Mouse (Mus musculus) kidney, postnatal 14 days (tissue): ENCODE measurements around the gene Sfta2.

Source experiments
- DNase-seq: peaks from one replicate; pipeline ENCODE4 v3.0.0; 2022; ENCODE audit warnings: mixed read lengths

Sfta2 gene

DNA sequence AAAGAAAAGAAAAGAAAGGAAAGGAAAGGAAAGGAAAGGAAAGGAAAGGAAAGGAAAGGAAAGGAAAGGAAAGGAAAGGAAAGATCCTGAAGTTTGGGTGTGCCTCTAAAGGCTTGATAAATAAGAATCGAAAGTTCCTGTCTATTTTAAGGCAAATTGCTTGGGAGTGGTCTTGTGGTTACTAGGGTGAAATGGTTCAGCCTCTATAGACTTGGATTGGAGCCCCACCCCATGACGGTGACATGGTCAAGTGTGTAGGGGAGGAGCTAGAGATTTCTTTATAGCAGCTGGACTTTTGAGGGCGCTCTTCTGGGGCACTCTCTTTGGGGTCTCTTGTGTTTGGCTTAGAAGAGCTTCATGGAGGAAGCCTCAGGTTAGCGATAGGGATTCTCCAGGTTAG is 7.6 kb upstream of the Sfta2 start:
- DNase-seq = no peak

DNA sequence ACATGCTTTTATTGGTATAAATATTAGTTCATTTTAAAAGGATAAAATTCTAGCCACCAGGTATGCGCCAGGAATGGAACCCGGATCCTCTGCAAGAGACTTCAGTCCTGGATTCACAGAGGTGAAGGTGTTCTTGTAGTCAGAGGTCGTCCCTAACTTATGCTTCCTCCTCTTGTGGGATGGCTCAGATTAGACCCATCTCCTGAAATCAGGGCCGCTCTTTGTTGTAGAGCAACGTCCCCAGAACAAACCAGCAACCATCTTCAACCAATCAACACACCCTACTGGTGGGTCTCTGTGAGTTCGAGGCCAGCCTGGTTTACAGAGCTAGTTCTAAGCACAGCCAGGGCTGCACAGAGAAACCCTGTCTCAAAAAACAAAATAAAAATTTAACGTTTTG is 6.9 kb upstream of the Sfta2 start:
- DNase-seq = no peak

DNA sequence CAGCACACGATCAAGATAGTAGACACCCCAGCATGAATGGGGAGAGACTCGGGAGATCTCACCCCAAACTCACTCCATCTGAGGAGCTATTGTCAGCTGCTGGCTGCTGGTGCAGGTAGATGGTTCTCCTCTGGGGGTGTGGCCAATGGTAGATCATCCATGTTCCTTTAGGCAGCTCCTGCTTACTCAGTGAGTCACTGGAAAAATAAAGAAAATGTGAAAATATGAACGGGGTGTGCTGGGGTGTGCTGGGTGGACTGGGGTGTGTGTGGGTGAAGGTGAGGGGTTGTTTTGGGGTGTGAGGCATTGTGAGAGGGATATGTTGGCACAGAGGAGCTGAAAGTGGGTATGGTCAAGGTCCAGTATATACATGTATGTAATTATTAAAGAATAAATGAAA is 4.0 kb upstream of the Sfta2 start:
- no peak for DNase-seq

DNA sequence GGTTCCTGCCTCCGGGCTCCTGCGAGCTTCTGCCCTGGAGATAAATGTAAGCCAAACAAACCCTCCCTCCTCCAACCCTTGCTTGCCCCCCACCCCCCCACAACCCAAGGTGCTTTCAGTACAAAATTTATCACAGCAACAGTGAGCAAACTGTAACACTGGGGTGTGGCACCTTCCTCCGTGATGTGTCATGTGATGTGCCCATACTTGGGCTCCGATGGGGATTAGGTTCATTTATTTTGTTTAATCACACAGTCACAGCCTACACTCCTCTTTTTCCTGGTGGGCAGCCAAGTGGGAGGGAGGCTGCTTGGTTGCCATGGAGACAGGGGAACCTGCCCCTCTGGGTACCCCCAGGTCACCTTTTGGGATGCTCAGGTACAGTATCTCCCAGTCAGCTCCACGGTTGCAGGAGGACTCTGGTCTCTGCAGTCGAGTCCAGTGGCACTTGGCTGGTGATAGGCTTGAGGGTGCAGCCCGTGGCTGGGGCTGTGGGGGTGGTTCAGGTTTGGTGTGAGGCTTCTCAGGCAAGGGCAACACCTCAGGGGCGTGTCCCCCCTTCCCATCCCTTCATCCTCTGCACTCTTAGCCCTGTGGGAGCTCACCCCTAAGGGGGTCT is 496 bp downstream of the Sfta2 start:
- no peak for DNase-seq

DNA sequence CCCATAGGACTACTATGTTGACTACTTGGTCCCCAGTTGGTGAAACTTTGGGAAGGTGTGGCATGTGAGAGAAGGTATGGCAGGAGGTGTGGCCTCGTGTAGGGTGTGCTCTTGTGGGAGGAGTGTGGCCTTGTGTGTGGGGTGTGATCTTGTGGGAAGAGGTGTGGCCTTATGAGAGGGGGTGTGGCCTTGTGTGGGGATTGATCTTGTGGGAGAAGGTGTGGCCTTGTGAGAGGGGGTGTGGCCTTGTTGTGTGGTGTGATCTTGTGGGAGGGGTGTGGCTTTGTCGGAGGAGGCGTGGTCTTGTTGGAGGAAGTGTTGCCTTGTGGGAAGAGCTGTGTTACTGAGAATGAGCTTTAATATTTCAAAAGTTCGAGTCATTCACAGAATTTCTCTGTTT is 15.8 kb downstream of the Sfta2 start:
- DNase-seq = no peak

DNA sequence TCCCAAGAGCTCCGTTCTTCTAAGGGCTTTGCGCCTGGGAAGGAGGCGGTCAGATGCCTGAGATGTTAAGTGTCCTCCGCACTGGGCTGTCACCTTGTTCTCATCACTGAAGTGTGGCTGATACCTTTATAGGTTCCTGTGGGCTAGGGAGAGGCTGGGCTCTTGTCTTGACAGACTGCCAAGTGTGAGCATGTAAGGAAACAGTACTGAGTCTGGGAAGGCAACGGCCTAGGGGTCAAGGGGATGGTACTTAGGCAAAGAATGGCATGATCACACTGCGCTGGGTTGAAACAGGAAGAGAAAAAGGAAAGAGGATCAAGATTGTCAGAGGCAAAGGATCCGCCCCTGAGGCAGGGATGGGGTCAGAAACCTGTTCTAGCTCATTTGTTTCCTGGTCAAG is 25.2 kb downstream of the Sfta2 start, which contains the start of gene Gm9573:
Gene Gm9573 (minus strand): TSS at position 101 of the 400 bp plus-strand sequence.
- DNase-seq = no peak

DNA sequence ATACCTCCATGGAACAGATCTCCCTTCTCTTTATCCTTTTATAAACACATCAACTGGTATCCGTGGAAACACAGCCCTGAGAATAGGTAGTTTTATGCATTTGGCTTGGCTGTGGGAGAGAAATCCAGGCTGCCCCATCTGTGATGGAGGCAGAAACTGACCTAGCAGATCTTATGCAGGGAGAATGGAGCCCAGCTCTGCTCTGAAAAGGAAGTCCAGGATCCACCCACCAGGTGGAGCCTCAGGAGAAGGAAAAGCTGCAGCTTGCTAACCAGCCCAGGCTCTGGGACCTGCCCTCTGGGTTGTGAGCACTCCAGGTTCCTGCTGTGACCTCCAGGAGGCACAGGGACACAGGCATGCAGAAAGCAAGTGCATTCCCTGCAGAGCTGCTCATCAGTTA is 32.6 kb downstream of the Sfta2 start:
- peak; percentile 55 for DNase-seq

DNA sequence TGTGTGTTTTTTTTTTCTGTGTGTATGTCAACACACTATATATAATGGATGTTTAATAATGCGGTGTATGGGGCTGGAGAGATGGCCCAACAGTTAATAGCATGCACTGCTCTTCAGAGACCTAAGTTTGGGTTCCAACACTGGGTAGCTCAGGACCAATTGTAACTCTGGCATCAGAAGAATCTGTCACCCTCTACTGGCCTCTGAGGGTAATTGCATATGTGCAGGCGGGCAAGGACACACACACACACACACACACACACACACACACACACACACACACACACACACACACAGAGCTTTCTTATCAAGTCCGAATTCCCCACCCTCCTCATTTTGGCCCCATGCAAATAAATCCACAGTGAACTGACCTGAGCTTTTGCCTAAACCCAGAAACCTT is 33.9 kb downstream of the Sfta2 start:
- no peak for DNase-seq

DNA sequence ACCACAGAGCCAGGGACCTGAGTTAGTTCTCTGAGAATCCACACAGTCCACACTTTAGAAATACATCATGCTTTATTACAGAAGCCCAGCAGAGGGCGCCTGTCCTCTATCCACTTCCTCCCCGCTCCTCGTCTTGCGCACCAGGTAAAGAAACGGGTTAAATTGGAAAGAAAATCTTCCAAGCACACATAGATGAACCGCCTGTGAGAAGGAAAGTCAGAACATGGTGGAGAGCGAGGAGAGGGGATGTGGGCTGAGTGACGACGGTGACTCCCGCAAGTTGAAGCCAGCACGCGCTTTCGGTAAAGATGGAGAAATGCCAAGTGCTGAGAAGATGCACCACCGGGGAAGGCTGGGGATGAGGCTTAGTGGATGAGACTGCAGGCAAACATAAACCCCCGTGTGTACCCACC is 34.4 kb downstream of the Sfta2 start:
- peak; percentile 82 for DNase-seq

DNA sequence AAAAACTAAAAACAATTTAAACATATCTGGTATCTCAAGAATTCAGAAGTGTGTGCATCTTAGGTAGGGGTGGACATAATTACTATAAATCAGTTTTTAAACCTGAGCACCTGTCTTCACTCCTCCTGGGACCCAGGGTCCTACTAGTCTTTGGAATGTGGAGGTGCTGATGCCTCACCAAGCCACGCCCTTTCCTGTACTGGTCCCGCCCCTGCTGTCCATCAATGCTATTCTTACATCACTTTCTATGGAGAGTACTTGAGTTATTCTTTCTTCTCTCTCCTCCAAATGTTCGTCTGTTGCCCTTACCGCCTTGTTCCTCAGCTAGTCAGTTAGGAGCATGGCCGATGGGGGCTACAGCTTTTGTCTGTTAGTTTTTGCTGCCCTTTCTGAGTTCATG is 35.0 kb downstream of the Sfta2 start:
- no peak for DNase-seq

DNA sequence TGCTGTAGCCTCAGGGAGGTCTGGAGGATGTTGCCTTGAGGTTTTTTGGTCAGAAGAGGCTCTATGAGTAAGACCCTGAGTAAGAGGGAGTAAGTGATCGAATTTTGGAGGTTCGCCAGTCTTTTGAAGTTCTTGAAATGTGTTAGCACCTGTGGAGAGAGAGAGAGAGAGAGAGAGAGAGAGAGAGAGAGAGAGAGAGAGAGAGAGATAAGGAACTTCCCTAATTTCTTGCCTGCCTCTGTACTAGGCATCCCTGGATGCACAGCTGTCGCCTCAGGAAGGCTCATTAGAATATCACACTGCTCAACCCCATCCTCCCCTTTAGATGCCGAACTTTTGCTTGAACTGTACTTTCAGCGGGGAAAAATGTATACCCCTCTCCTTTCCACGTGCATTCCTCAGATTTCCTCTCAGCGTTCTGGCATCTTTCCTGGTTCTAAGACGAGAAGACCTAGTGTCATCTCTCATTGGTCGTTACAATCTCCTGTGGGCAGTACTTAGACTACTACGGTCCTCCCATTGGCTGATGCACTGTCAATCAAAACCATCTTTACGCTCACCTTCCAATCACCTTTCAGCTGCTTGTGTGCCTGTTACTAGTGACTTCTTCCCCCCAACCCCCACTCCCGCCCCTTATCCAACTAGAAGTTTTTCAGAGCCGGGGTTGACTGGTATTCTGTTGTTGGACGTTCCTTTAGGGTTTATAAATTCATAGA is 37.3 kb downstream of the Sfta2 start:
- DNase-seq = peak; percentile 83

DNA sequence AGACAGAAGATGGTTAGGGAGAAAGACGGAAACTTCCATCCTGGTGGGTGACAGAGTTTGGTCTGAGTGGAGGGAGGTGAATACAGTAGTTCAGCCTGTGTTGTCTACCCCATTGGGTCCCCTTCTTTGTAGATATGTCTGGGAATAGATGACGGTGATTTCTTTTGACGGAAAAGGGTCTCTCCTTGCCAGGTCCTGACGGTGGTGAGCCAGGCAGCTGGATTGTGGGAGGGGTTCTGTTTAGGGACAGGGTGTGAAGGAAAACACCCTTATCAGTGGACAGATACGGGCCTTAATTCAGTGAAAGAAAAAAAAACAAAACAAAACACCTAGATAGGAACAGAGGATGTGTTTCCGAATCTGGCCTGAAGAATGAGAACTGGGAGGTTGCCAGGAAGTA is 38.0 kb downstream of the Sfta2 start:
- no peak for DNase-seq

DNA sequence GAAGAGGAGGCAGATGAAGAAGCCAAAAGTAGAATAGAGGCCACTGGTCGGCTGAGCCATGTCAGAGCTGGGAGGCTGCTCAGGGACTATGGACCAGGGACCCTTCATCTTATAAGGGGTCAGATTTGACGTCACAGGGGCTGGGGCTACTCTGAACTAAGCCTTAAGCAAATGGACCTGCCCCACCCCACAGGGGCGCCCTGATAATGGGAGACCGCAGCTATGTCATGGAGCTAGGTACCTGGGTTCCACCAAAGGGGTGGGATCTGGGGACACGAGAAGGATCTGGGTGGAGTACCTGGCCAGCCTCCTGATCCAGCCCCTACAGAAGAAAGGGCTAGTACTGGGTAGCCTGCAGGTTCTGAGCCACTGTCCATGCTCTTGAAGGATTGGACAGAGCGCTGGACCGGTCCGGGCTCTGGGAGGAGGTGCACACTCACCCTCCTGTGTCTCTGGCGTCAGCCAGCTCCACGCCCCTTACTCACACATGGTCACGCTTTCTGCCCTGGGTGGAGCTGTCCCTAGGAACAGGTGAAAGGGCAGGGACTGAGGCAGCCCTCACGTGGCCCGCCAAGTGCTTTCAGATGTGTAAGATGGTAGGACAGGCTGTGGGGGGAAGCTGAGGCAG is 42.4 kb downstream of the Sfta2 start, which contains the start of gene Mucl3:
Gene Mucl3 (minus strand): TSS at position 87 of the 628 bp plus-strand sequence.
- no peak for DNase-seq

DNA sequence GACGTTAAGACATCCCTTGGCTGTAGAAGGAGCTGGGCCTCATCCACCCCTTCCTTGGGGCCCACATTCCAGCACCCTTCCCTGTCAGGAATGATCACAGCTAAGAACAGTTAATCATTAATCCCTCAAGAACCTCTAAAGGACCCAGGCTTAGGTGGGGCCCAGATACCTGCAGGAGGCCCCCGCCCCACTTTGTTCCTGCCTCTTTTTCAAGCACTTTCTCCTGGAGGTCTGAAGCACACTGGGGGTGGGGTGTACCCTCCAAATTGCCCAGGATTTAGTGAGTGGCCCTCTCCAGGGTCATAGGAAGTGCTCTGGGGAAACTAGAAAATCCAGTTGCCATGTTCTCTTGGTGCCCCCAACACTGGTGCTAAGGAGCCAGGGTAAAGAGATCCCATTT is 48.1 kb downstream of the Sfta2 start:
- DNase-seq = peak; percentile 61

DNA sequence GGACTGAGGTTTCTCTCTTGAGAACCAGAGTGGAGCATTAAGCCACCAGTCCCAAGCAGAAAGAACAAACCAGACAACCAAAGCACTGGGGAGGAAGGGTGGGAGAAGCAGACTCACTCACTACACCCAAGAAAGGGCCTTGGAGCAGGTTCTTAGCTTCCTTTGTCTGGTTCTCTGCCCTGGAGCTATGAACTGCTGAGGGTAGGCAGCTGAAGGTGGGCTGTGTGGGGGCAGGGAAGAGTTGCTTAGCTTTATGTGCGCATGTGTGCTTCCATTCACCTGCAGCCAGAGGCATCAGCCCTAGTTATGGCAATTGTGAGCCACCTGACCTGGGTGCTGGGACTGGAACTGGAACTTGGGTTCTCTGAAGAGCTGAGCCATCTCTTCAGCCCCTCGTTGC is 51.7 kb downstream of the Sfta2 start:
- no peak for DNase-seq

DNA sequence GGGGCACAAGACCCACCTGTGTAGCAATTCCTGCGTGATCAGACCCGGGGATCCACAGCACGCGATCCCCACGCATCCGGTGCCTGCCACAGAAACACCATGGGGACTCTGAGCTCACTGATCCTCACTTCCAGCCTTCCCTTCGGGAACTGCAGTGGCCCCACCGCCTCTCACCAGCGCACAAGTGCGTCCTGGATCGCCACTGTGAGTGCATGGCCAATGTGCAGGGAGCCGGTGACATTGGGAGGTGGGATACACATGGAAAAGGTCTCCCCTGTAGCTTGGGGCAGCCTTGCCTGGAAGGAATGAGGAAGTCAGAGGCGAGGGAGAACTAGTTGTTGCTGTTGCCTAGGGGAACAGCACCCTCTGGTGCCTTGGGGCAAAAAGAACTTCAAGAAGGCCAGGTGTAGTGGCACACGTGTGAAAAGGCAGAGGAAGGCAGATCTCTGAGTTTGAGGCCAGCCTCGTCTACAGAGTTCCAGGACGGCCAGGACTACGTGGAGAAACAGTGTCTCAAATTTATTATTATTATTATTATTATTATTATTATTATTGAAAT is 64.7 kb downstream of the Sfta2 start:
- DNase-seq = peak; percentile 62

DNA sequence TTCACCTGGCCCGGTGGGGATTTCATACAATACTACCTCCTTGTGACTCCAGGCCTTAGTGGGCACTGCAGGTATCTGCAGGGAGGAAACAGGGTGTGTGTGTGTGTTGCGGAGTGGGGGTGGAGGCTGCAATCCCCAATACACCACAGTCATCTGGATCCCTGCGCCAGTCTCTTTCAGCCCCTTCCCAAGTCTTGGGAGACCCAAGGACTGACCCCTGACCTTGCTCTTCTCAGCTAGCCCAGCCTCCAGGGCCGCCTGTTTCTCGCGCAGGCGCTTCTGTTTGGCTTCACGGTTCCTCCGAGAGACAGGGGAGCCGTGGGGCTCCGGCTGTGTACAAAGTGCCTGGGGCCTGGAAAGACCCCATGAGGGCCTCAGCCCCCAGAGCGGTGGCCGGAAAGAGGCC is 65.5 kb downstream of the Sfta2 start:
- peak; percentile 43 for DNase-seq

DNA sequence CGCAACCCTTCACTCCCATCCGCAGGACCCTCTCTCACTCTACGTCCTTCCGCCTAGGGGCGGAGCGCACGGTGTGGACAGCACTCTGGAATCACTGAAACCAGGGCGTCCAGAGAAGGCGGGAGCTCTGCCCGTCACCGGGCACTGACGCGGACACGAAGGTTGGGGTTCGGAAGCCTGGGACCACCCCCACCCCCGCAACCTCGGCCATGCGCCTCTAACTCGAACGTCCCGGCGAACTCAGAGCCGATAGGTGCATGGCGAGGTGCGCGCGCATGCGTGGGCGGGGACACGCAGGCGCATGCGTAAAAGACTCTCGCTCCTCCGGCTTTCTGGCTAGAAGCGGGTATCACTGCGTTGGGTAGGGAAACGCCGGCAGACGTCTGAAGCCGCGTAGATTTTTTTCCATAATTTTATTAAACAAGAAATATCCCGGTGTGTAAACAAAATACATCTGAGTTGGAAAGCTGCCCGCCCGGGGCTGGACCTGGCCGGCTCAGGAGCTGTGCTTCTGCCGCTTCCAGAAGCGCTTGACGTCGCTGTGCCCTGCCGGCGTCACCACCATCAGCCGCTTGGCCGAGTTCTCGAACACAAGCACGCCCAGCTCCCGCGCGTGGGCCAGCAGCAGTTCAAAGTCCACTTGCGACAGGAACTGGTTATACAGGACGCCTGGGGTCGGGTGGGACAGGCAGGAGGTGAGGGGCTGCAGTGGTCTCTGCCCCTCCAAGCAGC is 66.2 kb downstream of the Sfta2 start, which contains the start of gene Vars2:
Gene Vars2 (minus strand): TSS at position 259 of the 732 bp plus-strand sequence.
- peak; percentile 99 for DNase-seq

DNA sequence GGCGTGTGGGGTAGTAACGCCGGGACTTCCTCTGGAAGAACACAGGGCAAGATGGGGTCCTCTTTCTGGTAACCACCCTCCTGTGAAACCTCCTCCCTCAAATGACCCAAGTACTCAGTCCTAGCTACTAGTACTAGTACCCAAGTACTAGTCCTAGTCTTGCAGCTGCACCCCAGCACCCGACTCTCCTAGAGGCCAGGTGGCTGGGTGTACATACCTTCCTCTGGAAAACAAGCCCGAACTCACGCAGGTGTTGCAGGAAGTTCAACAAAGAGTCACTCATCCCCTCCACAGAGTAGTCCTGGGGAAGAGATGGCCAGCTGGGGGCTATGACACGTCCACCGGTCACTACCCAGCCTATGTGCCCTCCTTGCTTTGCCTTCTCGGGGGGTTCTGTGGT is 68.4 kb downstream of the Sfta2 start:
- no peak for DNase-seq

DNA sequence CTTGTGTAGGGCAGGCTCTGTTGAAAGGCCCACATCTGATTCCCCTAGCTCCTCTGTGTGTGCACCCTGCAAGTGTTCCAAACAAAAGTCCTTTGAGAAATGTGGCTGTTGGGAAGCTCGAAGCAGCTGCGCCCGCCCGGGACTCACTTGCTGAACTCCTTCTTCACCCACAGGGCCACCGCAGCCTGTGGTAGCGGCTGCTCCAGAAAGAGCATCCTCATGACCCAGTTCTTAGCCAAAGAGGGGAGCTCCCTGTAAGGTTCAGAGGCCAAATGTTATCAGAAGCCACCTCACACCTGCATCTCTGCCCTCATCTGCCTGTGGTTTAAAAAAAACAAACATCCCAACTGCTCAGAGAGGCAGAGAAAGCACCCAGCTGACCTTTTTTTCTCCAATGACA is 70.5 kb downstream of the Sfta2 start:
- DNase-seq = no peak

DNA sequence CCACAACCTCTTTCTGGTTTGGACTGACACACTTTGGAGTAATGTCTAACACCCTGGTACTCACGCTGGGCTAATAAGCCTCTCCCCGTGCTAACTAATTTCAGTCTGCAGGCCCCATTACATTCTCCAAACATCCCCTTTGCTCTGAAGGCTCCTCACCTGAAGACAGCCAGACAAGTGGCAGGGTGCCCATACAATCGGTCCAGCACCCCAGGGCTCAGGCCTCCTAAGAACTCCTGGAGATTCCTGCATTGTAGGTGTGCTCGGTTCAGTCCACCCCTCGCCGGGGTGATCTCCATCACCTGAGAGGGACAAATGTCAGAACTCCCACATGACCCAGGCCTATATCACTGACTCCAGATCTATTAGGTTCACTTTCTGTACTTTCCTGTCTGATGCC is 71.2 kb downstream of the Sfta2 start:
- DNase-seq = no peak

DNA sequence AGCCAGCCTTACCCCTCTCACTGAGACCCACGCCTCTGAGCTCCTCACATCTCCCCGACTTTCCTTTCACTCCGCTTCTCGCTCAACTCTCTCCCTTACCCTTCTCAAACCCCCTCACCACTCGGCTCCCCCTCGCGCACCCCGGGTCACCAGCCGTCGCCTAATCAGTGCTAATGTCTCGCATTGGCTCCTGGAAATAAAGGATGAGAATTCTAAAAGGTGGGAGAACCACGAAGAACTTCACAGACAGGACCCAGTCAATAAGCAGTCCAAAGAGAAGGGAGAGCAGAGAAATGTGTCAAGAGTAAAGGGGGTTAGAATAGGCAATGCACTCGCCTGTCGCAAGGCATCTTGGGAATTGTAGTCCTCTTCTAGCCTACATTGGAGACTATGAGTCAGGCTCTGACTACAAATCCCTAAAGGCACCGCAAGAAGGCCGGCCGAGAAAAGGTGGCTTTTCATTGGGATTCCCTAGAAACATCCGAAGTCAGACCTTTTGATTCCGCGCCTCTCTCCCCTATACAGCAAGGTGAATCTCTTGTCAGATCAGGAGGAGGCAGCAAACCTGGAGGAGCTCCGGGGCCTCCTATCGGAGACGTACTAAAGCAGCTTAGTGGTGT is 72.2 kb downstream of the Sfta2 start, which contains the start of gene Gtf2h4:
Gene Gtf2h4 (minus strand): TSS at position 324 of the 620 bp plus-strand sequence.
- peak; percentile 95 for DNase-seq
